Mouse (Mus musculus) cerebellum, adult 2 months (tissue): Measurements from ENCODE around the gene Ebi3.

Experiments
- CTCF ChIP-seq: fragments of 200-500 bp; IDR thresholded peaks from 2 replicates; pipeline ENCODE4 v1.5.1; 2011; ENCODE audit warnings: low read depth, mild to moderate bottlenecking, control low read depth, low read length, moderate library complexity, borderline replicate concordance; ENCODE audit not compliant: insufficient read depth
- POLR2A ChIP-seq: fragments of 200-500 bp; IDR thresholded peaks from 2 replicates; pipeline ENCODE4 v1.6.1; 2011; ENCODE audit warnings: low read length, control low read depth, borderline replicate concordance; ENCODE audit not compliant: insufficient read depth

DNA sequence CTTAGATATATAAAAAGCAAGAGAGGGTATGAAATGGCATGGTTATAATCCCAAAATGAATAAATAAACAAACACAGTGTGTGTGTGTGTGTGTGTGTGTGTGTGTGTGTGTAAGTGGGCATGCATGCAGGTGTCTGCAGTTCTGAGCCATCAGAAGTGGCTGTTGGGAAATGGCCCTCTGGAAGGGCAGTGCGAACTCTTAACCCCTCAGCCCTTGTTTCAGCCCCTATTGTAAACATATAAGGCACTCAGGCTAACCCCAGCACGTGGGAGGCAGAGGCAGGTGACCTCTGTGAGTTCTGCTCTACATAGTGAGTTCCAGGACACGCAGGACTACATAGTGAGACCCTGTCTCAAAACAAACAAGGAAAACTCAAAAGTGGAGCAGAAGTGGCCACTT lies 24.9 kb downstream of the Ebi3 start:
- TF ChIP-seq CTCF (no peak), POLR2A (no peak)
